Mouse (Mus musculus) limb, embryonic 12.5 days (tissue): ENCODE measurements at regions not wholly inside any gene's neighbourhood (a gene's known extent, or its start where the extent isn't known, plus 50 kb on each side); places are given as distances from the start of the nearest gene placed in this dataset.

ENCODE experiments used
- ATAC-seq: fragments of 200-750 bp; cut with Nextera tagmentation; 2 replicates; pipeline ENCODE4 v1.8.0; 2017; ENCODE audit warnings: low read depth, moderate TSS enrichment; ENCODE audit not compliant: insufficient number of reproducible peaks, insufficient read depth, low FRiP score, low TSS enrichment
- H3K27ac ChIP-seq: fragments of 300-500 bp; sonication (generic); 2 replicates; pipeline ENCODE4 v1.5.1; 2016; ENCODE audit warnings: mild to moderate bottlenecking, moderate library complexity
- H3K27me3 ChIP-seq: fragments of 300-500 bp; sonication (generic); 2 replicates; pipeline ENCODE4 v1.6.1; 2016; ENCODE audit warnings: mild to moderate bottlenecking, moderate library complexity
- H3K36me3 ChIP-seq: fragments of 300-500 bp; sonication (generic); 2 replicates; pipeline ENCODE4 v1.6.1; 2016; ENCODE audit warnings: mild to moderate bottlenecking, moderate library complexity
- H3K4me1 ChIP-seq: fragments of 300-500 bp; sonication (generic); replicated peaks from 2 replicates; pipeline ENCODE4 v1.6.1; 2016
- H3K4me2 ChIP-seq: fragments of 300-500 bp; sonication (generic); 2 replicates; pipeline ENCODE4 v1.6.1; 2016; ENCODE audit warnings: mild to moderate bottlenecking, moderate library complexity
- H3K4me3 ChIP-seq: fragments of 300-500 bp; sonication (generic); replicated peaks from 2 replicates; pipeline ENCODE4 v1.5.1; 2016; ENCODE audit warnings: mild to moderate bottlenecking
- H3K9ac ChIP-seq: fragments of 300-500 bp; sonication (generic); replicated peaks from 2 replicates; pipeline ENCODE4 v1.6.1; 2016; ENCODE audit warnings: mild to moderate bottlenecking, moderate library complexity
- H3K9me3 ChIP-seq: fragments of 300-500 bp; sonication (generic); 2 replicates; pipeline ENCODE4 v1.6.1; 2016; ENCODE audit warnings: mild to moderate bottlenecking, moderate library complexity
- WGBS: fragments of 180-500 bp; shearing (Covaris S2); methylation state at CpG from one replicate; pipeline ENCODE4 v1.1.7; 2016; 5-methylcytosine and 5-hydroxymethylcytosine counted together

GRCm38 (mm10) chr6:140816359-140816758 lies 87.3 kb downstream of the Gm11077 start:
- 43% methylated on average over 1 of the region's 1 CpGs for WGBS
- no peaks in the 10 kb centered on the region for H3K36me3 ChIP-seq
- H3K4me2 ChIP-seq, result no peak overlapping the region
- H3K27me3 ChIP-seq, result no peaks in the 10 kb centered on the region
- H3K9me3 ChIP-seq, result no peaks in the 10 kb centered on the region
- H3K9ac ChIP-seq, result no peak overlapping the region
- H3K4me1 ChIP-seq, result 0 out of 2 replicates have a peak, but pooled peaks cover 5% of the 10 kb centered on the region
- H3K27ac ChIP-seq, result no peak overlapping the region
- H3K4me3 ChIP-seq, result no peak overlapping the region
- ATAC-seq, result no peak

DNA sequence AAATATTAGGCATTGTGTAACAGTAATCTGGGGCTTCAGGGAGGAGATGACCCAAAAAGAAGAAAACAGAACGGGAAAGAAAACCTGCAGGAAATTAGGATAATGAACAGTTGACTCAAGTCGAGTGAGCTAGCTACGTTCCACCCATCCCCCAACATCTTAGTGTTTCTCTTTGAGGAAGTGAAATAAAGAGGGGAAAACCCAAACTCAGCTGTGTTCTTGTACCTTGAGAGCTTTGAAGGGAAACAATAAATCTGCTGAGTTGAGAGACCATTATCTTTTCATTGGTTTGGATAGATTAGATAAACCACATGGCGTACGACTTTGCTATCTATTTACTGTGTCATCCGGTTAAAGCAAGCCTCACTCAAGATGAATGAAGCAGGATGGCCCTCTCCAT lies 87.7 kb downstream of the Gm11077 start:
- H3K4me3 ChIP-seq, result no peak overlapping the region
- H3K4me2 ChIP-seq, result no peak overlapping the region
- H3K27me3 ChIP-seq, result no peaks in the 10 kb centered on the region
- no peak overlapping the region for H3K27ac ChIP-seq
- no peak overlapping the region for H3K9ac ChIP-seq
- H3K9me3 ChIP-seq, result no peaks in the 10 kb centered on the region
- WGBS, result 50% methylated on average over 6 of the region's 6 CpGs
- ATAC-seq, result no peak
- H3K36me3 ChIP-seq, result no peaks in the 10 kb centered on the region
- 0 out of 2 replicates have a peak, but pooled peaks cover 5% of the 10 kb centered on the region for H3K4me1 ChIP-seq

GRCm38 (mm10) chr6:140819451-140819878 lies 90.4 kb downstream of the Gm11077 start:
- WGBS, result 82% methylated on average over 8 of the region's 8 CpGs
- H3K4me2 ChIP-seq, result no peak overlapping the region
- no peak overlapping the region for H3K9ac ChIP-seq
- H3K27me3 ChIP-seq, result no peaks in the 10 kb centered on the region
- no peak for ATAC-seq
- no peak overlapping the region for H3K4me3 ChIP-seq
- H3K9me3 ChIP-seq, result no peaks in the 10 kb centered on the region
- 0 out of 2 replicates have a peak, but pooled peaks cover 5% of the 10 kb centered on the region for H3K4me1 ChIP-seq
- H3K27ac ChIP-seq, result no peak overlapping the region
- no peaks in the 10 kb centered on the region for H3K36me3 ChIP-seq

DNA sequence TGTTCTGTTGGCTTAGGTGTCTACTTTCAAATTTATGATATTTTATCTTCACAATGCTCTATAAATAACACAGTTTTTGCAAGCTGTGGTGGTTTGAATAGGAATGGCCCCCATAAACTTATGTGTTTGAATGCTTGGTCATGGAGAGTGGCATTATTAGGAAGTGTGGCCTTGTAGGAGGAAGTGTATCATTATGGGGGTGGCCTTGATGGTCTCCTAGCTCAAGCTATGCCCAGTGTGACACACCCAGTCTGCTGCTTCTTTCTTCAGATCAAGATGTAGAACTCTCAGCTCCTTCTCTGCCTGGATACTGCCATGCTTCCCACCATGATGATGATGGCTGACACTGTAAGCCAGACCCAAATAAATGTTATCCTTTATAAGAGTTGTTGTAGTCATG lies 97.4 kb downstream of the Gm11077 start:
- H3K9me3 ChIP-seq, result no peaks in the 10 kb centered on the region
- no peaks in the 10 kb centered on the region for H3K27me3 ChIP-seq
- no peaks in the 10 kb centered on the region for H3K36me3 ChIP-seq
- H3K27ac ChIP-seq, result no peak overlapping the region
- H3K4me2 ChIP-seq, result no peak overlapping the region
- ATAC-seq, result no peak
- no peak overlapping the region for H3K9ac ChIP-seq
- H3K4me3 ChIP-seq, result no peak overlapping the region
- no peaks in the 10 kb centered on the region for H3K4me1 ChIP-seq

GRCm38 (mm10) chr6:140827651-140828050 lies 98.6 kb downstream of the Gm11077 start:
- no peaks in the 10 kb centered on the region for H3K27me3 ChIP-seq
- H3K4me1 ChIP-seq, result no peaks in the 10 kb centered on the region
- no peak overlapping the region for H3K4me3 ChIP-seq
- no peak overlapping the region for H3K27ac ChIP-seq
- no peak for ATAC-seq
- H3K9ac ChIP-seq, result no peak overlapping the region
- H3K4me2 ChIP-seq, result no peak overlapping the region
- H3K36me3 ChIP-seq, result no peaks in the 10 kb centered on the region
- H3K9me3 ChIP-seq, result no peaks in the 10 kb centered on the region

DNA sequence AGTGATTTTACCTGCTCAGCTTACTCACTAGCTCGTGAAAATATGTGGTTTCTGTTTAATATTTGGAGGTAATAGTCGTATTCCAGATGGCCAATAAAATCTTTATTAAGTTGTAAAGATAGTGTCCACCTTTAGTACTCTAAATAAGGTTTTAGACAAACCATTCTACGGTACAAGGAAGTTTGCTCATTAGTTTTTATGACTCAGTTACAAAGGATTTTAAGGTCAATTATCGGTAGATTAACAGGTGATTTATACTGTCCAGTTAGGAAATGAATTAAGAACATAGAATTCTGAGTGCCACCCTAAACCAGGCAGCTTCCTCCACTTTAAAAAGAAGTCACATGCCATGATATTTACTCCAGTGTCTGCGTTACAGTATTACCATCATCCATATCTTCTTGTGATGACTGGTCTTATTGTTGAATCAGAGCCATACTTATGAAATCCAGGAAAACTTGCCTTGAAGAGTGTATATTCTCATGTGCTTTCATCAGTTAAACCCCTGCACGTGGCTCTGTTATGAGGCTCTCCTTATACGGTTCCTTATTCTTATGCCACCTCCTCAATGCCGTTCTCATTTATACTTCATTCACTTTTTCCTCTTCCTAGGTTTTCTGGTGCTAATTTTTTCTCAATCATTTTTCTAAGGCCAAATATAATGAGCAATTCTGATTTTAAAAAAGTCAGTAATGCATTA lies 114.4 kb downstream of the Gm11077 start:
- no peak overlapping the region for H3K4me3 ChIP-seq
- 20% methylated on average over 8 of the region's 8 CpGs for WGBS
- H3K9me3 ChIP-seq, result no peaks in the 10 kb centered on the region
- no peak overlapping the region for H3K27ac ChIP-seq
- no peak overlapping the region for H3K9ac ChIP-seq
- H3K4me1 ChIP-seq, result no peaks in the 10 kb centered on the region
- no peak overlapping the region for H3K4me2 ChIP-seq
- H3K27me3 ChIP-seq, result peaks cover 34% of the 10 kb centered on the region
- peak; percentile 71; the same call in 1 of the 2 replicates for ATAC-seq
- H3K36me3 ChIP-seq, result no peaks in the 10 kb centered on the region

DNA sequence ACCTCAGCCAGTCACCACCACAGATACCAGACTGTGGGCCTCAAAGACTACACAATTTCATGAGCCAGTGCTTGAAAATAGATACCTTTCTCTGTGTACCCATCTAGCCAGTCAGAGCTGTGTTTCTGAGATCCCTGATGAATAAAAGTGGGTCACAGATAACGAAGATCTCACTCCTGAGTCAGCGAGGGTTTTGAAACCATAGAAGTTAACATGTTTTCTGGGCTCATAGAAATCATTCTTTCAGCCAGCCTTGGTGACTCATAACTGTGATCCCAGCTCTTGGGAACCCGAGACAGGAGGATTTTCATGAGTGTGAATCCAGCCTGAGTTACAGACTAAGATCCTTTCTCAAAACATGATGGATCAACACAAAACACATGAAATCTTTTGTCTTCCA lies 118.1 kb downstream of the Gm11077 start:
- Histone ChIP-seq H3K4me1 (no peaks in the 10 kb centered on the region), H3K27ac (no peak overlapping the region), H3K4me2 (no peak overlapping the region), H3K36me3 (no peaks in the 10 kb centered on the region), H3K9ac (no peak overlapping the region), H3K9me3 (no peaks in the 10 kb centered on the region), H3K27me3 (peaks cover 47% of the 10 kb centered on the region), H3K4me3 (no peak overlapping the region)
- 86% methylated on average over 3 of the region's 3 CpGs for WGBS
- no peak for ATAC-seq

DNA sequence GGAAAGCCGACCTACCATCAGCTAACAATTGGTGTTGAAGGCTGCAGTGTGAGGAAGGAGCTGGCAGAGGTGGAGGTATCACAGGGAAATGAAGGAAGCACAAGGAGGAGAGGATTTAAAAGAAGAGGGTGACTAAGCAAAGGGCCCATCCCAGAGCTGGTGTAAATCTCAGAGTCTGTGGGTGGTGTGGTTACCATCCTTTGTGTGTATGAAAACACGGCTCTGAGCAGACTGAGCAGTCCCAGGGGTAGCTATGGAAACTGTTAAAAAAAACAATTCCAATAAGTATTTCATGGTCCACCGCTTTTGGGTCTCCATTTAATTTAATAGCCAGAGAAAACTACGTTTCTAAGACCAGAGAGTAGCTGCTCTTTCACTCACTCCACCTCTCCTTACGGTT lies 123.3 kb downstream of the Gm11077 start:
- Histone ChIP-seq H3K27me3 (peaks cover 40% of the 10 kb centered on the region), H3K9me3 (no peaks in the 10 kb centered on the region), H3K27ac (no peak overlapping the region), H3K36me3 (no peaks in the 10 kb centered on the region), H3K4me3 (no peak overlapping the region), H3K4me1 (peaks cover 17% of the 10 kb centered on the region), H3K9ac (no peak overlapping the region), H3K4me2 (no peak overlapping the region)
- WGBS, result 75% methylated on average over 5 of the region's 5 CpGs
- ATAC-seq, result no peak

DNA sequence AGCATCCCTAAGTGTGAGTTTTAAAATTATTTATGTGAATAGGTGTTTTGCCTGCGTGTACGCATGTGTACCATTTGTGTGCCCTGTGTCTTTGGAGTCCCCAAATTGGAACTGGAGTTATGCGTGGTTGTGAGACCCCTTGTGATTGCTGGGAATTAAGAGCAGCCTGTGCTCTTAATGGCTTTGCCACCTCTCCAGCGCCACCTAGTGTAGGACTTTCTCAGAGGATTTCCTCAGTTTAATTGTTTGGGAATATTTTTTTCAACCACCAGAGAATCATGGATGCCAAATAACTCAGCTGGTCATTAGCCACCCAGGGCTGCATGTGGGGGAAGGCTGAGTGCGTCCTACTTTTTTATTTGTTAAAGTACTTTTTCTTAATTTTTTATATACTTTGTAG lies 124.4 kb downstream of the Gm11077 start:
- Histone ChIP-seq H3K4me3 (no peak overlapping the region), H3K9me3 (no peaks in the 10 kb centered on the region), H3K4me1 (peaks cover 18% of the 10 kb centered on the region), H3K4me2 (no peak overlapping the region), H3K9ac (no peak overlapping the region), H3K27ac (no peak overlapping the region), H3K27me3 (peaks cover 30% of the 10 kb centered on the region), H3K36me3 (no peaks in the 10 kb centered on the region)
- WGBS, result 50% methylated on average over 5 of the region's 5 CpGs
- ATAC-seq, result no peak

DNA sequence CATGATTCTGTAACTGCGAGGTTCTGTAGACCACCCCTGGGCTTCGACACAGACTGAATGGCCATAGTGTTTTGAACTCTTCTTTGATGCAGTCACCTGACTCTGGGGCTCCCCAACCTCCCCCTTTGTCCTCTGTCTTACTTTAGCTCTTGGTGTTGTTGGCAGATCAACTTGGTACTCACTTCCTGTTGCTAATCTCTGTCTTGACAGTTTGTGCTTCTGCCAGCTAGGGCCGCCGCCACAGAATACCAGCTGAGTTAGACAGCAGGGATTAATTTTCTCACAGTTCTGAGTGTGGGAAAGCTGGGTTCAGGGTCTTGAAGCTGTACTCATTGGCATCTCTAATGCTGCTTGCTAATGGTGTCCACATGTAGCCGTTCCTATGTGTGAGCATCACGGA lies 125.6 kb downstream of the Gm11077 start:
- no peak overlapping the region for H3K27ac ChIP-seq
- no peak overlapping the region for H3K4me3 ChIP-seq
- peaks cover 27% of the 10 kb centered on the region for H3K27me3 ChIP-seq
- H3K9ac ChIP-seq, result no peak overlapping the region
- H3K9me3 ChIP-seq, result no peaks in the 10 kb centered on the region
- H3K36me3 ChIP-seq, result no peaks in the 10 kb centered on the region
- no peak for ATAC-seq
- H3K4me1 ChIP-seq, result peaks cover 18% of the 10 kb centered on the region
- H3K4me2 ChIP-seq, result no peak overlapping the region
- 61% methylated on average over 6 of the region's 6 CpGs for whole genome bisulfite sequencing

GRCm38 (mm10) chr6:140856468-140857117 lies 127.5 kb downstream of the Gm11077 start:
- peak; percentile 71 for ATAC-seq
- peak overlapping the region; percentile 34 for H3K4me3 ChIP-seq
- peaks cover 23% of the 10 kb centered on the region for H3K27me3 ChIP-seq
- peak overlapping the region; percentile 66 for H3K4me2 ChIP-seq
- H3K36me3 ChIP-seq, result no peaks in the 10 kb centered on the region
- no peak overlapping the region for H3K27ac ChIP-seq
- peaks cover 18% of the 10 kb centered on the region for H3K4me1 ChIP-seq
- H3K9me3 ChIP-seq, result no peaks in the 10 kb centered on the region
- WGBS, result 4% methylated on average over 14 of the region's 14 CpGs
- H3K9ac ChIP-seq, result no peak overlapping the region
